Mouse (Mus musculus): ENCODE results near the gene Dnajc28. TPM values are rescaled to one million over a fixed set of nuclear protein-coding genes. Genes with fewer than 3 reads are reported as not detected.

Gene Dnajc28
- polyA plus RNA-seq (2014; fragmentation: Illumina TruSeq; extraction: RNeasy Lipid Tissue Mini Kit (QIAGEN cat#74804)) = 20.7 TPM

GRCm38 (mm10) chr16:91618511-91619501 lies at the start of gene Dnajc28:
TSS of gene Dnajc28 (minus strand) at chr16:91619026.

GRCm38 (mm10) chr16:91647461-91648219 lies 28.8 kb upstream of the Dnajc28 start, which contains the start of gene Son:
TSS of gene Son (plus strand) at chr16:91647506.

GRCm38 (mm10) chr16:91646681-91647419 lies 28.0 kb upstream of the Dnajc28 start, which contains the start of gene Gart:
TSS of gene Gart (minus strand) at chr16:91646952.

GRCm38 (mm10) chr16:91597672-91598010 lies 21.2 kb downstream of the Dnajc28 start, which contains the start of gene Tmem50b:
TSS of gene Tmem50b (minus strand) at chr16:91597800.

Other genes starting within 250 kb of the Dnajc28 start
- 133 TPM for gene Ifnar2, start 246.2 kb downstream of the Dnajc28 start, polyA plus RNA-seq (2014; fragmentation: Illumina TruSeq; extraction: RNeasy Lipid Tissue Mini Kit (QIAGEN cat#74804))
- gene Gm21970, start 227.3 kb downstream of the Dnajc28 start, polyA plus RNA-seq (2014; fragmentation: Illumina TruSeq; extraction: RNeasy Lipid Tissue Mini Kit (QIAGEN cat#74804)) = not detected
- 66.7 TPM for gene Il10rb, start 212.9 kb downstream of the Dnajc28 start, polyA plus RNA-seq (2014; fragmentation: Illumina TruSeq; extraction: RNeasy Lipid Tissue Mini Kit (QIAGEN cat#74804))
- 209 TPM for gene Ifnar1, start 133.8 kb downstream of the Dnajc28 start, polyA plus RNA-seq (2014; fragmentation: Illumina TruSeq; extraction: RNeasy Lipid Tissue Mini Kit (QIAGEN cat#74804))
- gene Ifngr2, start 72.0 kb downstream of the Dnajc28 start, polyA plus RNA-seq (2014; fragmentation: Illumina TruSeq; extraction: RNeasy Lipid Tissue Mini Kit (QIAGEN cat#74804)) = 37.8 TPM
- 61.8 TPM for gene Tmem50b, start 21.2 kb downstream of the Dnajc28 start, polyA plus RNA-seq (2014; fragmentation: Illumina TruSeq; extraction: RNeasy Lipid Tissue Mini Kit (QIAGEN cat#74804))
- 26.3 TPM for gene Gart, start 27.9 kb upstream of the Dnajc28 start, polyA plus RNA-seq (2014; fragmentation: Illumina TruSeq; extraction: RNeasy Lipid Tissue Mini Kit (QIAGEN cat#74804))
- 456 TPM for gene Son, start 28.5 kb upstream of the Dnajc28 start, polyA plus RNA-seq (2014; fragmentation: Illumina TruSeq; extraction: RNeasy Lipid Tissue Mini Kit (QIAGEN cat#74804))
- gene Donson, start 69.7 kb upstream of the Dnajc28 start, polyA plus RNA-seq (2014; fragmentation: Illumina TruSeq; extraction: RNeasy Lipid Tissue Mini Kit (QIAGEN cat#74804)) = 12.1 TPM
- gene Cryzl1, start 109.9 kb upstream of the Dnajc28 start, polyA plus RNA-seq (2014; fragmentation: Illumina TruSeq; extraction: RNeasy Lipid Tissue Mini Kit (QIAGEN cat#74804)) = 120 TPM
- gene Itsn1, start 110.3 kb upstream of the Dnajc28 start, polyA plus RNA-seq (2014; fragmentation: Illumina TruSeq; extraction: RNeasy Lipid Tissue Mini Kit (QIAGEN cat#74804)) = 73.5 TPM